Mouse (Mus musculus): ENCODE data around the gene Sh3pxd2a.

GRCm38 (mm10) chr19:47264322-47265092, 199.7 kb downstream of the Sh3pxd2a start:
- TF ChIP-seq POLR2A (IDR thresholded peaks at IDR 0.05; ENCODE audit: low read depth, low read length) (no peak), CTCF (conservative IDR thresholded peaks at IDR 0.05; ENCODE audit: insufficient read depth, insufficient read length, low read depth, low read length) (peak; percentile 95)
